Mouse (Mus musculus): ENCODE measurements around the gene Ece1.

The Ece1 gene

DNA sequence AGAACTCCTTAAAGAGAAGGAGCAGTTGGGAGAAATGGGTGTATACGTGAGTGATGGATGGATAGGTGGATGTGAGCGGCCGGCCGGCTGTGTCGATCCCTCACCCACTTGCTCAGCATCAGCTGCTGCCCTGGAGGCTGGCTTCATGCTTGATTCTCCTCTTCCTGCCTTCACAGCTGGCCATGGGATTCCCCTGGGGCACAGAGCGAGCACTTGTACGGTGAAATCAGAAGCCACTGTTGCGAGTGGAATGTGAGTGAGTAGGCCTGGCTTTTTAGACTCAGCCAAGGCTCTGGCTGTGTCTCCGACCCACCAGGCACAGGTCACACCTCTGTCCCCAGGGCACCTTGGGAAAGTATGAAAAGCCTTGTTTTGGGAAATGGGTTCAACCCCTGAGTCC lies 20.6 kb downstream of the Ece1 start:
- DNase-seq (ENCODE audit: low read depth, low spot score), result no peak

DNA sequence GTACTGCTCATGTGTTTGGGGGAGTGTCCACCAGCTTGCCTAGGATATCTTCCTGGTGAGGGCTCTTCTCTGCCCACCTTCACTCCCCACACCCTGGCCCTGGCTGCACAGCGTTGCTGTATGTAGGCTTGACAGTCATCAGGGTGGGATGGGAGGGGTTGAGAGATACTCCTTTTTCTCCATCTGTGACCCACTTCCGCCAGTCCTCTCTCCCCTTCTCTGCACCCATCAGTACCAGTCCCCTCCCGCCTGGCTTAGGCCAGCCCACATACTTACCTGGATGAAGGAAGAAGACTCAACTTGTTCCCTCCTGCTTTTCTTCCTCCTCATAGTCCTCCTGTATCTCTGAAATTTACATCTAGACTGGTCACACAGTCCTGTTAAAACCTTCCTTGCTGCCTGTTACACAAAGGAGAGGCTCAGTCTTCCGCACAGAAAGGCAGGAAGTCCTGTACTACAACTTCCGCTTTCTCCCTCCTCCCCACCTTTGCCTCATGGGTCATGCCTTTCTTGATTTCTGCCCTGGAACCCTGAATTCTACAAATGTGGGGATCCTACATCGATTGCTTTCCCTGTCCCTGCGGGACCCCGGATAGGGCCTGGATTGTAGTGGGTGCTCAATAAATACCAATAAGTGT lies 21.6 kb downstream of the Ece1 start:
- no peak for DNase-seq (ENCODE audit: low read depth, low spot score)

DNA sequence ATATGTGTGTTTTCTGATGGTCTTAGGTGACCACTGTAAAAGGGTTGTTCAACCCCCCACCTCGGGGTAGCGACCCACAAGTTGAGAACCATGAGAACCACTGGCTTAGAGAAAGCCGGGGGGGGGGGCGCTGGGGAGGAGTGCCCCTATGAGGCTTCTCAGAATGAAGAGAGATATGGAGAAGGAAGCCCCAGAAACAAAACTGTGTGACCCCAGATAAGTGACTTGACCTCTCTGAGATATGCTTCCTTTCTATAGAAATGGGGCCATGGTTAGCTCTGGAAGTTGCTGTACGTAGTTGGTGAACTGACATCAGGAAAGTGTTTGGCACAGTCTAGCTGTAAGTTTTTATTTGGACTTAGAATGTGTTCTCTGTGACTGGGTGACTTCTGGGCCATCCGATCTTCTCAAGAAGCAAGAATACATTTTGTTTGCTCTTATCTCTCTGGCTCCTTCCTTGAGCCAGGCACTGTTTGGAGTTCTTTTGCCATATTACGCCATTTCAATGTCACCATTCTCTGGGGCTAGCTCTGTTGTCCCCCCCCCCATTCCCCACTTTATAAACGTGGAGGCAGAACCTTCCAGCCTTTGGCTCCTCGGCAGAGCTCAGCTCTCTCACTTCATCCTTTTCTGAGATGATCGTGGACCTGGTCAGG lies 25.4 kb downstream of the Ece1 start:
- DNase-seq (ENCODE audit: low read depth, low spot score), result no peak

DNA sequence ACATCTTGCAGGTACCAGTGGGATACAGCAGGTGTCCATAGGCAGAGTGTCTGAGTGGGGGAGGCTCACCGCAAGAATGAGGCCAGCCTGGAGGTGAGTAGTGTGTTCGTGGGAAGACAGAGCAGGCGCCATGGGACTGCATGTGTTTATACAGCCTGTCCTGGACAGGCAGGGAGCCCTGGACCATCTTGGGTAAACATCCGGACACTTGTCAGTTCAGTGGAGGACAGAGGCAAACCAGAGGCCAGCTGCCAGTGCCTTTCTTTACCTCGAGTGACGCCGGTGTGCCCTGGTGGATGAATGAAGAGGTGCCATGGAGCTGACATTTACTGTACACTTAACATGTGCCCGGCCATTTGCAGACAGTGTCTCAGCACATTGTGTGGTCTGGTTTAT lies 26.0 kb downstream of the Ece1 start:
- DNase-seq (ENCODE audit: low read depth, low spot score), result no peak

DNA sequence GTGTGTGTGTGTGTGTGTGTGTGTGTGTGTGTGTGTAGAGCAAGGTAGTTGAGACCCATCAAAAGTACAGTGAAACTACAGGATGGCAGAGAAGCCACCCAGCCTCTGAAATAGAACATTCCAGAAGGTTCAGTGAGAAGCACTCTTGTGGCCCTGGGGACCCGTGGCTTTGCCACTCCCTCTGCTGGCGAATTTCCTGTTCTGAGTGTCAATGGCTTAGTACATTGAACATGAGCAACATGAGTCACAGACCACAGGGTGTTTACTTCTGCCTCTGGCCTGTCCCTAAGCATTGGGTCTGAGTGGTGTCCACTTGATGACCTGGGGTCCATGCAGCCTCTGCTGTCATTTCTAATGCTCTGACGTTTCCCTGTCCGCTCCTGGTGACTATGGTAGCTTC lies 28.6 kb downstream of the Ece1 start:
- no peak for DNase-seq (ENCODE audit: low read depth, low spot score)

DNA sequence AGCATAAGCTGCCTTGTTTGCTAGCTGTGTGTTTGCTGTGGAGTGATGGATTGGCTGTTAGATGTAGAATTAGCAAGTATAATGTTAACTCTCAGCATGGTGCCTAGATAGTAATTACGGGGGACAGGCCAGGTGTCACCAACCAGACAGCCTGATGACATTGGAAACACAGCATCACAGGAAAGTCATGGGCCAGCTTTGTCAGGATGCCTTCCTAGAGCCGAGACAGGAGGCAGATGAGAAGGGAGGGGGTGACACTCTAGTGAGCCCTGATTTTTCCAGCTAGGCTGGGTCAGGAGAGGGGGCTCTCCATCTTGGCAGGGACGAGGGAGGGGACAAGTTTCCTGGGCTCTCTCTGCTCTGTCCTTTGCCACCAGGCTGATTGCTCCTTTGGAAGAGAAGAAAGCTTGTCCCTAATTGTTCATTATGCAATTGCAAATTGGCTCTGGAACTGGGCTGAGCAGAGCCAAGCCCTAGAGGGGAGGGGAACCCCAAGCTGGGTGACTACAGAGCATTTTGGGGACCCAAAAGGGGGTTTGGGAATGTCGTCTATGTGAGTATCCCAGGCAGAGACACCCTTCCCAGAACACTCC lies 29.6 kb downstream of the Ece1 start:
- DNase-seq (ENCODE audit: low read depth, low spot score), result no peak

DNA sequence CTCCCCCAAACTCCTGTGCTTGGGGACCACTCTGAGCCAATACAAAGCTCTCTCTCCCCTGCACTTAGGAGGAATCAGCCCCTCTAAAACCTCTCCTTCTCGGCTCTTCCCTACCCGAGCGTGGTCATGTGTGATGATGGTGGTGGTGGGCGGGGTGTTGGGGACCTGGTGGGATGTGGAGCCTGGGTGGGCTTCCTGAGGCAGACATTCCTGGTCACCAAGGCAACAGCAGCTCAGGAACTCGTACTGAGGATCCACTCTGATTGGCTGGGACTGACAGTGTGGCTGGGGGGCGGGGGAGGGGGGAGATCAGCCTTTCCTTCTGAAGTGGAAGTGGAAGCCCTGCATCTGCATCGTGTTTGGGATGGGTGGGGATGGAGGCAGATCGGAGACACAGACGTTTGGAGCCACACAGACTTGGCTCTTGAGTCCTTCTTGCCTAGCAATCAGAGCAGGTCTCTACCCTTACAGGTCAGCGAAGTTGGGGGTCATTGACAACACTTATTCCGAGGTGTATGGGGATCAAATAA lies 30.7 kb downstream of the Ece1 start:
- DNase-seq (ENCODE audit: low read depth, low spot score), result no peak

DNA sequence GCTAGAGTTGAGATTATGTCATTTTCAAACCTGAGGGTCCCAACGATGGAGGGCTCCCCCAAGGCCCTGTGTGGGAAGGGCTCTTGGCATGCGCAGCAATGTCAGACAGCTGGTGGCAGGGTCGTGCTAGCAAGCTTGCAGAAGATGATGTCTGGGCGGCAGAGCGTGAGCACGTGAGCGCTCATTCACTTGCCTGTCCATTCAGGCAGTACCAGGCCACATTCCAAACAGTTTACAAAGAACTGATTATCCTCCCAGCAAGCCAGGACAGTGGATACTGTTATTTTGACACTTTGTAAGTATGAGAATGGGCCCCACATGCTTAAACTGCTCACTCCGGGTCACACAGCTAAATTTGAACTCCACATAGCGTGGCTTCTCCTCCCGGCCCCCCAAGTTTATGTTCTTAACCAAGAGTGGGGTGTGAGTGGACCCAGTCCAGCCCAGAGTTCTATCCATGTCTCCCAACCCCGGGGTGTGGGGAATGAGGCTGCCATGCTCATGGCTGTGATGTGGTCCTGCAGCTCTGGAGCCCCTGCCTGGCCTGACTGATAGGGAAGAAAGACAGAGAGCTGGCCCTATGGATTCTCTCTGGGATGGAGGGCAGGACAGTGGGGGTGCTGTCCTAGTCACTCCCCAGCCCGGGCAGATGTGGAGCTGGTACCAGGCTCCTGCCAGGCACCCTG lies 34.7 kb downstream of the Ece1 start:
- DNase-seq (ENCODE audit: low read depth, low spot score), result no peak

DNA sequence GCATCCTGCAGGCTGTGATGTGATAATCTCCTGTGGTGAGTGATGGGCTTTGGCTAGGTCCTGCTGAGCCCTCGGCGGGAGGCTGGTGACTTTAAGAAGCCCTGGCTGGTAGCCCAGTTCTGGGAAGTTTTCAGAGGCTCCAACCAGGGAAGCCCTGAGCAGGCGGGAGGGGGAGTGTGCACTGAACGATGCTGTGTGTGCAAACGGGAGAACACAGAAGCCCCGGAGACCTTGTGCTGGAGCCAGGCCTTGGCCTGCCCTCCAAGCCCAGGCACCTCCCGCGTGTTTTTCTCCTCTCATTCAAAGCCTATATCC lies 35.2 kb downstream of the Ece1 start:
- DNase-seq (ENCODE audit: low read depth, low spot score), result no peak

DNA sequence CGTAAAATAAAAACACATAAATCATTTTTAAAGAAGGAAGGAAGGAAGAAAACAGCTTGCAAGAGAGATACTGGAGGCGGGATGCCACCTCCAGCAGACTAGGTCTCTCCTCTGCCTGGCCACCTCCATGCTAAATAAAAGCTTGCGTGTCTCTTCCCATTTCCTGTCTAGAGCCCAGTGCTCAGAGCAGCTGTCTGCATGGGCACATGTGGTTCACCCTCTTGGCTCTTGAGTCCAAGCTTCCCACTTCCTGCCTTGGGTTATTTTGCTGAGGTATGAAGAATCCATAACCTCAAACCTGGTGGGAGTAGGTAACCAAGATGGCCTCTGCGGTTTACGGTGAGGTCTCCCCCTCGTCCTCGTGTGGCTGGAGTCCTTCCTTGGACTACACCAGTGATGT lies 36.5 kb downstream of the Ece1 start:
- no peak for DNase-seq (ENCODE audit: low read depth, low spot score)

DNA sequence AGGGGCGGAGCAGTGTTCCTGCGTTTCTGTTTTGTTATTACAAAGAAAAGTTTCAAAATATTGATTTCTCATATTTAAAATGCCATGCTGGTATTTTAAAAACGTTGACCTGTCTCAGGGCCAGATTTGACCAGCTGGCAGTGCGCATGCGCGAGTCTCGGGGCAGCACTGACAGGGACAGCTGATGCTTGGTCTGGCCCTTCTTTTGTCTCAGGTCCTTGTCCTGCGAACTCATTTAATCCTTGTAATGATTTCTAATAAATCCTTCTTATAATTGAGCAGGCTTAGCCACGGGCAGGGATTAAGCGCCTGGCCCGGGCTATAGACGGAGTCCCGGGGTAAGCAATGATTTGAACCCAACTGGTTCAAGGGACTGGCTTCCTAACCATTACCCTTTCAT lies 40.2 kb downstream of the Ece1 start:
- no peak for DNase-seq (ENCODE audit: low read depth, low spot score)

DNA sequence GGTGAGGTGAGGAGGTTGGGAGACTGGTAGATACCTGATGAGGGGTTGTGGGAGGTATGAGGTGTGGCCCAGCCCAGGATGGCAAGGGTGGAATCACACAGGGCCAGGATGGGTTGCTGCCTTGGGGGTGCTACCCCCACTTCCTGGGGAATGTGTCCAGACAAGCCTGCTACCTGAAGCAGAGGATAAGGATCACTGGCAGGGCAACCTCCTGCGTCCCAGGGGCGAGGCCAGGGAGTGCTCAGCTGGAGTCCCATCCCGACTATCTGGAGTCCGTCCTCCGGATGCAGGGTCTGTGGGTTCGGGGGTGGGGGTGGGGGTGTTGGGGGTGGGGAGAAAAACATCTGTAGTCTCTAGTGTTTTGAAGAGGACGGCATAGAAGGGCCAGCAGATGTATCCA lies 40.8 kb downstream of the Ece1 start:
- DNase-seq (ENCODE audit: low read depth, low spot score), result no peak

DNA sequence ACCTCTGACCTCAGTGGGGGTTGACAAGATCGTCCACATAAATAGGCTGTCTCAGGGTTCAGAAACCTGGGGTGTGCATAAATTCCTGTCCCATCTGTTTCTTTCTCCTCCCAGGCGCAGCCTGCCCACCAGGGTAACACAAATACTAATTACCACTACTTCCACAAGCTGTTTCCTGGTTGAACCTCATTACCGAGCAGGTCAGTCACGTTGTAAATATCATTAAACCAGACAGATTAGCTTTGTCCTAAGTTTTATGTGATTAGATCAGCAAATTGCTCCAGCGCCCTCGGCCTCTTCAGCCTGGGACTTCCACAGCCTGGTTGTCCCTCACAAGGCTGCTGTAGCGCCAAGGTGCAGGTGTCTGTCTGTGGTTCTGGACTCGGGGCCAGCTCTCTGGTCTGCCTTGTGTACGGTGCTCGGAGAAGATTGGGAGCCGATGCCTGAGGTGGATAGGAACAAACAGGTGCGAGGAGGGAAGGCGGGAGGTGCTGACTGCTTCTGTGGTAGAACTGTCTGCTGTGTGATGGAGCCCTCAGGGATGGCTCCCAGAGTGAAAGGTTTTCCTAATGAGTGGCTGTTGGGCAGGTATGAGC lies 43.0 kb downstream of the Ece1 start:
- no peak for DNase-seq (ENCODE audit: low read depth, low spot score)

DNA sequence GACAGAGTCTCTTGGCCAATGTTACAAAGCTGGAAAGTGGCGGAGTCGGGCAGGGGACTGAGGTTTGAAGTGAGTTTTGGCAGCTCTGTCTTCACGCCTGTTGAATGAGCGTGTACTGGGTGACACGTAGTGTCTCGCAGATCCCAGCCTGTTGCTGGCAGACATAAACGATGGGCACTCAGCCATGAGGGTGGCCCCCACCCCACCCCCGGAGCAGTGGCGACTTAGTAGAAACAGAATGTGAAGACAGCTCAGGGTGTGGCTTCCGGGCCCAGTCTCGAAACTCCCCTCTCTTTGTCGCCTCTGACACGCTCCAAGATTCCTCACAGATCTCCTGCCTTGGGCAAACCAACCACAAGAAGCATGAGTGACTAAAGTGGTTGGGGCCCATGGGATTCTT lies 45.9 kb downstream of the Ece1 start:
- DNase-seq (ENCODE audit: low read depth, low spot score), result no peak

DNA sequence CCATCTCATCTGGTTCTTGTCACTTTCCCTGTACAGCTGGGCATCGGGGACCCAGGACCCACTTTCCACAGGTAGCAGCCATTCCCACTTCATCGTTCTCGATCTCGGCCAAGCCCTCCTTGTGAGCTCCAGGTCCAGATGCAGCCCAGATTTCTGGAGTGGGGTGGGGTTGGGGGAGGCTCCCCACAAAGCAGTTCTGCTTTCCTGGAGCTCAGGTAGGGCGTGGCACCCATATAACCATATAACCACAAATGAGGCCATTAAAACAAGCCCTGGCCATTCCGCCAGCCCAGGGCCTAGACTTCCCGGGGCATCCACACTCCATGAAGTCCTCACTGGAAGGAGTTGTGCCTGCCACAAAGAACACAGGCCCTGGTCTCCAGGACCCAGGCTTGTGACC lies 46.5 kb downstream of the Ece1 start:
- DNase-seq (ENCODE audit: low read depth, low spot score), result no peak

DNA sequence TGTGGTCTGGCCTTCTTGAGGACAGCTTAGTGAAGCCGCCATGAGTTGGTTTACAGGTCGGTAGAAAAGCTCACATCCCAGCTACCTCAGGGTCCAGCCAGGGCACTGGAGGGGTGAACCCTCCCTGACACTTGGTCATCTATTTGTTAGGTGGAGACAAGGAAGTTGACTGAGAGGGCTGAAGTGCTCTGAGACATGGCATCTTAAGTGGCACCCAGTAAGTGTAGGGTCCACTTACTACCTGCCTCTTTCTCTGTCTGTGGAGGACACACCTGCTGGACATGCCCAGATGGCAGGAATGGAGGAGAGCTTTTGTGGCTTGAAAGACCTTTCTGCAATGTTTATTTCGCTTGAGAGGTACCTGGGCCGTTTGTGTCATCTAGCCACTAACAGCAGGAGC lies 46.9 kb downstream of the Ece1 start:
- DNase-seq (ENCODE audit: low read depth, low spot score), result no peak

DNA sequence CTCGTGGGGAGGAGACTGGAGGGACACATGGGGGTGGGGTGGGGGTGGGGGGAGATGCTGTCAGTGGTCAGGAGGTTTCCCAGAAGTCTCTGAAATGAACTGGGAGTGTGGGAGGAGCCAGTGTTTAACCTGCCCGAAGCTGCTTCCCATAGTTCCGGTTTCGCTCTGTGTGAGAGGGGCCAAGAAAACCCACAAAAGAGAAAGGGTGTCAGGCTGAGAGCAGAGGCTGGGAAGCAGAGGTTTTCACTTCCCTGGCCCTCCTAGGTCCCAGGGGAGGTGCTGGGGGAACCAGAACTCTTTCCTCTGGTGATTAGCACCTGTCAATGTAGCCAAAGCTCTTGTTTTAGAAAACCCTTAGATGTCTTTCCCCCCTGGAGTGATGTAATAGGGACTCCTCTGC lies 47.4 kb downstream of the Ece1 start:
- DNase-seq (ENCODE audit: low read depth, low spot score), result no peak

DNA sequence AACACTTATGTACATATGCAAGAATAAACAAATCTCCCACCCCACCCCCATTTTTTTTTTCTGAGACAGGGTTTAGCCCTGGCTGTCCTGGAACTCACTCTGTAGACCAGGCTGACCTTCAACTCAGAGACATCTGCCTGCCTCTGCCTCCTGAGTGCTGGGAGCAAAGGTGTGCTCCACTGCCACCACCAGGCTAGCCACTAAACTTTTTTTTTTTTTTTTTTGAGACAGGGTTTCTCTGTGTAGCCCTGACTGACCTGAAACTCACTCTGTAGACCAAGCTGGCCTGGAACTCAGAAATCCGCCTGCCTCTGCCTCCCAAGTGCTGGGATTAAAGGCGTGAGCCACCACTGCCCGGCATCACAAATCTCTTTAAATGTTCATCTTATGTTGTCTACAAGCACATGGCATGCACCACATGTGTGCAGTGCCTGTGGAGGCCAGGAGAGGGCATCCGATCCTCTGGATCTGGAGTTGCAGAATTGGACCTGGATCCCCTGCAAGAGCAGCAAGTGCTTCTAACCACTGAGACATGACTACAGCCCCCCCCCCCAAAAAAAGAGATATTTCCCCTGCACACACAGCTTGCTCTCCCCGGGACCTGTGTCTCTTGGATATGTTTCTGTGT lies 48.5 kb downstream of the Ece1 start:
- no peak for DNase-seq (ENCODE audit: low read depth, low spot score)

DNA sequence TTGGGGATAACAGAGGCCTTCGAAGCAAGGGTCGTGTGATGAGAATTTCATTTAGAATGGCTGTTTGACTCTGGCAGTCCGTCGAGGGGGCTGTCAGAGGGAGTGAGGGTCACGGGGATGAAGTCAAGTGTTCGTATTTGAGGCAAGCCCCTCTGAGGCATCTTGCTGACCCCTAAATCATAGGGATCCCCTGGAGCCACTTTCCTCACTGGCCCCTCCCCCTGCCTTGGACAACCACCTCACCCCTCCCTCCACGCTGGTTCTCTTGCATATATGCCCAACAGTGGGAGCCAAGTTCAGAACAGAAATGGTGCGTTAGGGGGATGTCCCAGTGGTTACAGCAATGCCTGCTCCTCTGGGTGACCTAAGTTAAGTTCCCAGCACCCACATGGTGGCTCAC lies 49.6 kb downstream of the Ece1 start:
- DNase-seq (ENCODE audit: low read depth, low spot score), result no peak

DNA sequence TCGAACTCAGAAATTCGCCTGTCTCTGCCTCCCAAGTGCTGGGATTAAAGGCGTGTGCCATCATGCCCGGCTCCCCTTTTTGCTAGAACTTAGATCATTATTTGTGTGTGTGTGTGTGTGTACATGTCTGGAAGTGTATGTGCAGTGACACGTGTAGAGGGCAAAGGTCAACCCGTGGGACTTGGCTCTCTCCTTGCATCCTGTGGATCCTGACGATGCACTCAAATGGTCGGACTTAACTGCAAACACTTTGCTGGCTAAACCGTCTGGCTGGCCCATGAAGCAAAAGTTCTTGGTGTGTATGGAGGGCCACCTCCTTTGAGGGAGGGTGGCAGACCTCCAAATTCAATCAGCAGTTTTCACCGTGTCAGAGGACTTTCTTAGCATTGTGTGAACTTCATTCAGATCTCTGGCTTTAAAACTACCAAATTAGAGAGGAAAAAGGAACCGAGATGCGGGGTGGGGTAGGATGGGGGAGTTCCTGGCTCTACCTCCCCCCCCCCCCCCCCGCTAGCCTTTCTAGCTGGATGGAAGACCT lies 50.8 kb downstream of the Ece1 start:
- DNase-seq (ENCODE audit: low read depth, low spot score), result no peak

DNA sequence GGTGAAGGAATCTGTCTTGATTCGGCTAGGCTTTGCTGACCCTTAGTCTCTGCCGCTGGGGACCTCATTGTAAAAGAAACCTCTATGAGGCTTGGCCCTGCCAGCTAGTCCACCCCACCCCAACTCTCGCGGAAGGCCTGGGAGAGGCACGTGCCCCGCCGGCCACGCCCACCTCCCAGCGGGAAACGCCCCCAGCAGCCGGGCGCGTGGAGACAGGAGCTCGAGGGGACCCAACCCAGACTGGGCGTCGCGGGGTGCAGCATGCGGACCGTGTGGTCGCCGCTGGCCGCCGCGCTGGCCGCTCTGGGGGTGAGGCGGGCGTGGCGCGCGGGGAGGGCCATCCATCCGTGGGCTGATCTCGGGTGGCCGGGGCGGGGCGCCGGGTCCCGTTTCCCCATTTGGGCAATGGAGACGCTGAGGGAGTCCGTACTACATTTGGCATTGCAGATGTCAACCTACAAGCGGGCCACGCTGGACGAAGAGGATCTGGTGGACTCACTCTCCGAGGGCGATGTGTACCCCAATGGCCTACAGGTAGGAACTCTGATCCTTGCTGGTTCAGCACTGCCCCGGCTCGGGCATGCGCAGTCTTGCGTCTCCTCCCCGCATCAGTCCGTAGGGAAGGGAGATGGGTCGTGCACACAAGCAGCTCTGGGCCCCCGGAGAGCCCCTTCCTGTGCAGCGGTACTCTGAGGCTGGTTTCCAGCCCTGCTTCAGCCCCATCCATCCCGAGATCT lies 51.5 kb downstream of the Ece1 start:
- no peak for DNase-seq (ENCODE audit: low read depth, low spot score)

All from telencephalon, adult 2 months (tissue).